Mouse (Mus musculus): ENCODE measurements around the gene Rab30.

DNA sequence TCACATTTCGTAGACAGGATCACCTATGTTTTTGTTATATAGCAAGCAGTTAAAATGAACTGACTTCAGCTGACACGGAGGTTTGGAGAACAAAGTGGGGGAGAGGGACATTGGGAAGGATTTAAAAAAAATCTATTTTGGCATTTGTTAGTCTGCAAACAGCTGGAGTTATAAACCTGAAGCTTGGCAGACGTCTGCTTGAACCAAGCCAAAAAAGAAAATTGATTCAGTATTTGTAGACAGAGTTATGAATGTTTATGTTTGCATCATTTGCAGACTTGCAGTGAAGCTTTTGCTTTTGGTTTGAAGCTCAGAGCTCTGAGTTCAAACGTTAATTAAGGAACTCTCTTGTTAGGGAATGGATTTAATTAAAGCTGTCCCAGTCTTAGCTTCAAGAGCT lies 80.5 kb downstream of the Rab30 start:
- no peak for TF ChIP-seq CTCF (IDR thresholded peaks at IDR 0.05; ENCODE audit: borderline replicate concordance, insufficient read depth, low read length)
- no peak for TF ChIP-seq POLR2A (IDR thresholded peaks at IDR 0.05; ENCODE audit: low read depth, low read length)
